Mouse (Mus musculus): ENCODE measurements around the gene Ahsa2. TPM values are rescaled to one million over a fixed set of nuclear protein-coding genes. Genes with fewer than 3 reads are reported as not detected.
"Not testable (repeated sequence)": the region's sequence is repeated elsewhere in the genome, so short reads cannot be mapped to it uniquely, and the experiment has no call there.

The Ahsa2 gene
- 10 to 100 TPM; 31.0 to 37.2 TPM for total RNA-seq (2021)
- long read RNA-seq, experiment 1, transcript Ahsa2-201 (9 exons, 3,023 nt) = major isoform, 23 of 30 reads
- long read RNA-seq, experiment 1, partial matches to known transcripts = 0 of 30 reads
- long read RNA-seq, experiment 1, other reads (novel, unspliced or antisense) = 5 of 30 reads
- long read RNA-seq, experiment 2, transcript Ahsa2-201 (9 exons, 3,023 nt) = major isoform, 21 of 25 reads
- long read RNA-seq, experiment 2, partial matches to known transcripts = 0 of 25 reads
- long read RNA-seq, experiment 2, other reads (novel, unspliced or antisense) = 1 of 25 reads

DNA sequence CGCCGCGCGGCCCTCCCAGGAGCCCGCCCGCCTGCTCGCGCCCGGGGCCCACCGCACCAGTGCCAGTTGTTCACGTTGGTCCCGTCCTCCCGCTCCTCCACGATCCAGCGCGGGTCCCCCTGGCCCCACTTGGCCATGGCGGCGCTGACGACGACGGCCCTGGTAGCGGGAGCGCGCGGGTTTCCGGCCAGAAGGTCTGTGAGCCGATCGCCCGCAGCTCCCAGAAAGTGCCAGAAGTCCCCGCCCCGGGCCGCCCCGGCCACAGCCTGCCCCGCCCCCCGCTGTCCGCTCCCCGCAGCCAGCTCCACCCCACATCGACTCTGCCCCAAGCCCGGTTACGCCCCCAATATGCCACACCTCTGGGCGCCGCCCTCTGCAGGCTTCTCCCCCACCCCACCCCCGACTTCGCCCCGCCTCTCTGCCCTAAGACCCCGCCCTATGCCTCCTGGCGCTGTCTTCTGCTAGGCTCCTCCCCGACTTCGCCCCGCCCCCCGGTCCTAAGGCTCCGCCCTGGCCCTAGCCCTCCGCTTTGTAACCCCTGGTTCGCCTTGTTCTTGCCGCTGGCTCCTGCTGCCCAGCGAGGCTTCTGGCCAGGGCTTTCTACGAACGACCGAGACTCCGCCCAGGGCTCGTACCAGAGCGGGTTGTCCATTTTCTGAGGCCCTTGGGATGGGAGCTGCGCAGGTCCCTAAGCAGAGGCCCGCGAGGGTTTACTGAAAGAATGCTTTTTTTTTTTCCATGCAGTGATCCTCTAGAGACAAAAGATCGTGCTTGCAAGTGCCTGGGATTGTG, at the start of gene Ahsa2:
Gene Ahsa2, minus strand, starts transcription at position 313 of the 792 bp plus-strand sequence.
- intact Hi-C loops (cut with DNase I; ENCODE audit: low total_unique reads) = no loop called here
- DNase-seq = peak; percentile 99

DNA sequence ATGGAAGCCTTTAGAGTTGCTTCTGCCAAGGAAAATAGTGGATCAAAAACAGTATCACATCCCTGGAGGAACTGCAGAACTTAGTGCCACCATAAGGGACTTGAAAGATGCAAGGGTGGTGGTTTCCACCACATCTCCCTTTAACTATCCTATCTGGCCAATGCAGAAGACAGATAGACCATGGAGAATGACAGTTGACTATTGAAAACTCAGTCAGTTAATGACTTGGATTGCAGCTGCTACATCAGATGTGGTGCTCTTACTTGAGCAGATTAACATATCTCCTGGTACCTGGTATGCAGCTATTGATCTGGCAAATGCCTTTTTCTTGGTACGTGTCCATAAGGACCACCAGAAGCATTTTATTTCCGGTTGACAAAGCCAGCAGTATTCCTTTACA, 39.6 kb upstream of the Ahsa2 start:
- no peak for DNase-seq
- intact Hi-C loops (cut with DNase I; ENCODE audit: low total_unique reads) = no loop called here

DNA sequence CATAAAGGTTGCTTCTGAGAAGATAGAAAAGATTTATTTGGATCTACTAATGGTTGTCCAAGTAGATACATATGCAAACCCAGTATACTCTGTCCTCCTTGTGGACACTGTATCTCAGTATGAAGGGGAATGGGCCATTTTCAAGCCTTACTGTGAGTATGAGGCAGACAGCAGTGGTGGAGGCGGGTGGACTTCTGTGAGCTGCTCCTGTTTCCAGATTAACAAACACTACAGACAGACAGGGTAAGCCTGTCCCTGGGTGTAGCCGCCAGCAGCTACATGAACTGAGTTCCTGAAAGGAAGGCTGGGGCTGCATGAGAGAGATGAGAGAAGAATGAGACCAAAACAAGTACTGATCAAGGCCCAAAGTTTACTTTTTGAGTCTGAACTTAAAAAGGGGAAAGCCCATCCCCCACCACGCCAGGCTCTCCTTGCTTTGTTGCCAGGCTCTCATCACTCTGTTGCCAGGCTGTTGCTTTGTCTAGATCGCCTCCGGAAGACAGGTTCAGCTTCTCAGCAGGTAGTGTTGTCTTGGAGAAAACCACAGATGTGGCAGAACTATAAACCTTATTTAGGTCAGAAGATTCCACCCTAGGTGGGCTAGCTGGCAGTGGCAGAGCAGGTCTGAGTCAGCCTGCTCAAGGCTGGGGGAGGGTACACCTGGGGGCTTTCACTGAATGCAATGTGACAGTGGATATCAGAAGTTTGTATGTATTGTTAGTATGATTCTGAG, 22.8 kb upstream of the Ahsa2 start, which contains the start of gene 1700093K21Rik:
Gene 1700093K21Rik, minus strand, starts transcription at position 683 of the 733 bp plus-strand sequence.
- no peak for DNase-seq
- intact Hi-C loops (cut with DNase I; ENCODE audit: low total_unique reads) = no loop called here

DNA sequence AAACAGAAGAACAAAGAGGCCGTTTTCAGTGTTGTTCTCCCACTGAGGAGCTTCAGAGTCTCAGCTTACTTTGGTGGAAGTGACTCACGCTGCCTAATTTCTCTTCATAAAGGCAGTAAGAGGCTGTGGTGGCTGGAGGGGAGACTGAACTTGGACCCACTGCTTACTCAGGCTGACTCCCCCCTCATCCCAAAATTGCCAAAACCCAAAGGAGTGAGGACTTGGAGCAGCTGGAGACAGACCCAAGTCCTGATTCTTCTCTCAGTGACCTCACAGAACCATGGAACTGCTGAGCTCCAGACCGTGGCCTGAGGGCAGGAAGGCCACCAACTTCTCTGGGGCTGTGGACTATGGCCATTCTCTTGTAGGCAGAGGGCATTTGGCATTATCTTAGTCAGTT, 21.2 kb upstream of the Ahsa2 start:
- DNase-seq = no peak
- intact Hi-C loops (cut with DNase I; ENCODE audit: low total_unique reads) = no loop called here

DNA sequence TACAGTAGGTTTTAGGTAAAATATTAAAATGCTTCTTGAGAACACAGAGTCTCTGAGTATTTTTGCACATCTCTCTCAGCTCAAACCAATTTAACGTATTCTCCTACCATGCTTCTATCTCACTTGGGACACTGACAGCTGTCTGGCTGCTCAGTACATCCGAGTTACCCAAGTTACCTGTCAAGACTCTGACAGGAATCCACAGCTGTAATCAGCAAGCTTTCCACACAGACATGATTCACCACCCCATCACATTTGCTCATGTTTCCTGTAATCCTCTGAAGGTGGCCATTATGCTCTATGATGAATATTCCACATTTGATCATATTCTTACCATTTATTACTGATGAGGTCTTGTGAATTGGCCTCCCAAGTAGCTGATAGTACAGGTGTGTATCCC, 17.5 kb upstream of the Ahsa2 start:
- DNase-seq = no peak
- intact Hi-C loops (cut with DNase I; ENCODE audit: low total_unique reads) = no loop called here

DNA sequence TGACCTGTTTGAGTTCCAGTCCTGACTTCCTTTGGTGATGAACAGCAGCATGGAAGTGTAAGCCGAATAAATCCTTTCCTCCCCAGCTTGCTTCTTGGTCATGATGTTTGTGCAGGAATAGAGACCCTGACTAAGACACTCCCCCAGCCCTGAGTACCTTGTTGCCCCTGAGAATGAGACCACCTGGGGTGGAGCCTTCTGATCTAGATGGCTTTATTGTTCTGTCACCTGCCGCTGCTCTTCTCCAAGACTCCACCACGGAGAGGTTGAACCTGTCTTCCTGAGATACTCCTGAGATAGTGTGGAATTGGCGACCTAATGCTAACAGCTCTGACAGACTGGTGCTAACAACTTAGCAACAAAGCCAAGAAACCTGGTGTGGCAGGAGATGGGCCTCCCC, 17.0 kb upstream of the Ahsa2 start:
- intact Hi-C loops (cut with DNase I; ENCODE audit: low total_unique reads); DNase-seq: not testable (repeated sequence)

DNA sequence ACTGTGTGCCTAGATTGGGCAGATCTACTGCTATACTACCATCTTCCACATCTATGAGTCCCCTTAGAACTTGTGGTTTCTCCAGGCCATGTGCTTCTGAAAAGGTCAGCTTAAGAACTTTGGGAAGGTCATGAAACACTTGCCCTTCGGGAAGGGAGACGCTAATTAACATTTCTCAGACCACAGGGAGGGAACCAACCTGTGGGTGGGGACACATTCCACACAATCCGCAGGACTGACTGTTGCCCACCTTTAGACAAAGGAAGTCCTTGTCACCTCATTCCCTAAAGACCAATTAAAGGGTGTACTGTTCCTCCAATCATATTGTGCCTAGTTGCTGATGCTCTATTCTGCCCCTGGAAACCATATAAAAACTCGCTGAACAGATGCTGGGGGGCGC, 7.0 kb upstream of the Ahsa2 start:
- intact Hi-C loops (cut with DNase I; ENCODE audit: low total_unique reads) = loop anchor here (5.0 kb wide), 1 partner anchor 58 kb away; no protein-coding TSS in a partner anchor
- not testable (repeated sequence) for DNase-seq

DNA sequence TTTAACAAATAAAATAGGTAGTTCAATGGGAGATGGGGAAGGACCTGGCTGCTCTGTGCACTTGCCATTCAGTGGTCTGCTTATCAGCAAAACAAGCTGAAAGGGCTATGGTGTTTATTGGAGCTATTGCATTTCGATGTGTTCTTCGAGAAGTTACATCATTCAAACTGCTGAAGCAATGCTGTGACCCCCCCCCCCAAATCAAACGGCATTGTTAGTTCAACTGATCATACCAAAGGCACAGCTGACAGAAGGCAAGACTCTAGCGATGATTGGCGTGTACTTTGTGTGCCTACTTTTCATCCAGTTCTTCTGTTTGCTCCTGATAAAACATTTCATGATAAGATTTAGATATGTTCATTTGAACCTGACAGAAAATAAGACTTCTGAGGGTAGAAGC, 779 bp upstream of the Ahsa2 start:
- no peak for DNase-seq
- intact Hi-C loops (cut with DNase I; ENCODE audit: low total_unique reads) = no loop called here

DNA sequence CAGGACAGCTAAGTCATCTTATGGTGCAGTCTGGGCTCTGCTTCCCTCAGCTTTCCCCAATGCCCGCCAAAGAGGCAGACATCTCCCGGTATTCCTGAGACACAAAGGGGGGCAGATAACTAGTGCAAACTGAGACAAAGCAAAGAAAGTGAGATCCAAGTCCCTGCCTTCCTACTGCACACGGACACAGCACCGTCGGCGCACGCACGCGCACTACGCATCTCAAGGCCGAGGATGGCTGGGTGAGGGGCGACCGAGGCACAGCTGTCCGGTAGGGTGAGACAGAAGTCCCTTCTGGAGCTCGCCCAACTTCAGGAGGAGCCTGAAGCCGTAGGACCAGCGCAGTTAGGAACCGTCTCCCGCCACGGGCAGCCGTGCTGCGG, 504 bp downstream of the Ahsa2 start:
- peak; percentile 70 for DNase-seq

DNA sequence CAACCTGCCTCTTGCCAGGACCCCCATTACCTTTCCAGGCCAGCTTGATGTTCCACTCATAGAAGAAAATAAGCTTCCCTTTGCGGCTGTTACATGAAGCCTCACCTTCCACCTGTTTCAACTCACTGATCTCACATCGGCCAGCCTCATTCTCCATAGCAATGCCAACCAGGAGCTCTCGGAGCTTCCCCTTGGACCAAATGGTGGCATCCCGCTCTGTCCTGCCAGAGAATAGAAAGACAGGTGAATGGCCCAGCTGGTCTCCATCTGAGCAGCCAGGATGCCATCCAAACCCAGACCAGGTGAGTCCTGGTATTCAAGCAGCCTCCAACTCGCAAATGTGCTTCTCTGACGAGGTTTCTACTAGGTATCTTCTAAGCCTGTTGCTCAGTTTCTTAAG, 1.2 kb downstream of the Ahsa2 start:
- intact Hi-C loops (cut with DNase I; ENCODE audit: low total_unique reads) = no loop called here
- DNase-seq = no peak

More for the DNA sequence above, 504 bp downstream of the Ahsa2 start:
- intact Hi-C loops (cut with DNase I; ENCODE audit: low total_unique reads) = no loop called here

DNA sequence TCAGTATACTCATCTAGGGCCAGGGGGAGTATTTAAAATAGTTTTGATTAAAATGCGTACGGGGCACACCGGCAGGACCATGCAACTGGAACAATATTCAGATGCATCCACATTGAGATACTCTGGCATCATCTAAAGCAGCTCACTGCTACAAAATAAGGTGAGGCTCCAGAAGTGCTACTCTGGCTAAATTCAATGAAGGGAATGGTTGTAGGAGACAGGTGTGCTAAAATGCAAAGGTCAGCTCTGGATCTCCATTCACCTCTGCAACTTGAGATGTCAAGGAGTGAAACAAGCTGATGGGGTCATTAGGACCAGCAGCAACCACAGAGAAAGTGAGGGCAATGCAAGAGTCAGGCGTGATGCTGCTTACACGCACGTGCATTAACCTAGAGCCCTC, 2.6 kb downstream of the Ahsa2 start:
- intact Hi-C loops (cut with DNase I; ENCODE audit: low total_unique reads) = no loop called here

DNA sequence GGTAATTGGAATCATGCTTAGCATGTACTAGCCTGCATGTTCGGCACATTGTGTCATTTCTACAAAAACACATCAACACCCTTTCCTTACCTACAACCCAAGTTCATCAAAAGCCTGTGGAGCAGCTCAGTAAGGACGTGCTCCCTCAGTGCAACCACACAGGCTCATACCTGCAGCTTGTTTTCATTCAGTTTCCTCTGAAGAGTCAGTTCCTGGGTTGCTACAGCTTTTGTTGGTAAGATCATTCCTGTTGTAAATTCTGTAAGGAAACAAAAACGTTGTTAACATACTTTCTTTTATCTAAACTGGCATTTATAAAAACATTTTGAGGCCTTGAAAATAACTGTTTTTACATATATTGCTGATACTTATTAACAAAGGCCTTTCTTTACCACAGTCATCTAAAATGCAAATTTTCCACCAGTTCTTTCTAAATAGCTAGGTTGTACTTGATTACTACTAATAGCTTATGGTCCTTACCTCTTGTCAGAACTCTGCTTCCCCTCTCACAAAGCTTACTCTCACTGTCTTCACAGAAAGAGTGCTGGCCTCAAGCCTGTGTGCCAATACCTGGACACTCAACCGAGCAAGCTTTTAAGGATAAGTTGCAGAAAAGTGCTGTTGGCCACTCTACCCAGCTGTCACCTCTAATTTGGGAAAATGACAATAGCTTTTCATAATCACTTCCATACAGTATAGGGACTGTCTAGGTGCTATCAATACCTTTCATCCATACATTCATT, 5.6 kb downstream of the Ahsa2 start:
- no peak for DNase-seq
- intact Hi-C loops (cut with DNase I; ENCODE audit: low total_unique reads) = no loop called here

More for the DNA sequence above, 2.6 kb downstream of the Ahsa2 start:
- no peak for DNase-seq

DNA sequence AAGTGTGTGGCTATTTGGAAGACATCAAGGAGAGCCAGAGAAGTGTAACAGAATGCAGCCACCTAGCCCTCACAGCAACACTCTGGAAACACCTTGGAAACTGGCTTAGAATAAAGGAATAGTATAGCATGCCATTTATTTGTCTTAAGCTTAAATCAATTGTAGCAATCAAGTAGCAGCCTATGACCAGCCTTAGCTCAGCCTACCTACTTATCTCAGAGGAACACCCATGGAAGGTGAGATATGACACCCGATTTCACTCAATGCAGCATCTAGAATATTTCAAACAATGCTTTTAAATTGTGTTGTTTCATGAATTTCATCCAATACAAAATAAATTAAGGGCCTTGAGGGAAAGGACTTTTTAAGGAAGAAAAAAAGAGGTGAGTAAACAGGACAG, 7.9 kb downstream of the Ahsa2 start:
- DNase-seq = no peak
- intact Hi-C loops (cut with DNase I; ENCODE audit: low total_unique reads) = no loop called here

DNA sequence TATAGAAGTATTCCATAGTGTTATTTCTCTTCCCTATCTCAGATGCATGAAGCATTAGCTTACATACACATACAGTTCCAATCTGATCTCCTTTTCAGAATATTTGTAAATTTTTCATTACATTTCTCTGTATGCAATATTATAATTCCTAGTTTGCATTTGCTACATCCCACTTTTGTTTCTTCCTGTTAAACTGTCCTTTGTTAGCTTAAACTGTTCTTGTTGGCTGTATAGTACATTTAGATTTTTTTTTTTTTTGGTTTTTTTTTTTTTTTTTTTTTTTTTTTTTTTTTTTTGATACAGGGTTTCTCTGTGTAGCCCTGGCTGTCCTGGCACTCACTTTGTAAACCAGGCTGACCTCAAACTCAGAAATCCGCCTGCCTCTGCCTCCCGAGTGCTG, 32.0 kb downstream of the Ahsa2 start:
- not testable (repeated sequence) for DNase-seq
- intact Hi-C loops (cut with DNase I; ENCODE audit: low total_unique reads) = loop anchor here (10.0 kb wide), 1 partner anchor 101 kb away; no protein-coding TSS in a partner anchor

Small RNAs within 50 kb of the gene (microRNA-seq; reads per million reads assigned to microRNA genes)
- 0 reads per million in 2 experiments for gene Gm47279

Other genes with a start within 250 kb of the Ahsa2 start
- gene Xpo1, start 242.0 kb downstream of the Ahsa2 start, total RNA-seq (2021) = 10 to 100 TPM; 24.7 to 34.2 TPM
- 10 to 100 TPM; 31.6 to 31.7 TPM for gene Usp34, start 191.1 kb downstream of the Ahsa2 start, total RNA-seq (2021)
- gene 1700093K21Rik, start 23.1 kb upstream of the Ahsa2 start, total RNA-seq (2021) = not detected
- 1 to 10 TPM; 7.8 to 9.2 TPM for gene 0610010F05Rik, start 135.6 kb upstream of the Ahsa2 start, total RNA-seq (2021)
- 10 to 100 TPM in 1 of 2 experiments, 1 to 10 TPM in 1; 9.9 to 12.4 TPM for gene Pus10, start 167.6 kb upstream of the Ahsa2 start, total RNA-seq (2021)
- 10 to 100 TPM; 12.7 to 16.5 TPM for gene Pex13, start 167.9 kb upstream of the Ahsa2 start, total RNA-seq (2021)

All from gastrocnemius, postnatal 14 days (tissue).